Mouse (Mus musculus): Measurements from ENCODE around the gene Cpeb2. TPM values are rescaled to one million over a fixed set of nuclear protein-coding genes. Genes with fewer than 3 reads are reported as not detected.

Gene Cpeb2
- total and polyA plus RNA-seq, 3 experiments = 6.5 to 28.2 (median 18.8) TPM

DNA sequence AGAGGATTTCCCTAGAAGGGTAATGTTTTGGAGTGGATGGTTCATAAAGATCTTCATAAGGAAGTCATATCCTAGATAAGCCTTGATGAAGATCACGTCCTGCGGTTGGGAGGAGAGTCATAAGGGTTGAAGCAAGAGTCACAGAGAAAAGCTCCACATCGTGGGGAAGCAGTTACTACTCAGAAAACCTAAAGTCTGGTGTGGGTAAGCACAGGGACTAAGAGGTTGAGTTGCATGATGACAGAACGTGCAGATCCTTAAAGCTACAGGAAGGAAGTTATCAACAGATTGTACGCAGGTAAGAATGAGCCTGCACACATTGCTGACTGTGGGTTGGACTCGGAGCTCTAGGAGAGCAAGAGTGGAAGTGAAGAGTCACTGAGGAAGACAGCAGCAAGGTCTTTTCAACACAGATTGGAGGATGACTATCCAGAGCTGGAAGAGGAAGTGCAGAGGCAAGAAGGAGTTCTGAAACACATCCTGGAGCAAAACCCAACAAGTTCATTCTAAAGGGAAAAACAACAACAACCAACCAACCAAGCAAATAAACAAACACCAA lies 26.4 kb upstream of the Cpeb2 start:
- Histone ChIP-seq H3K27ac (no peak overlapping the region), H3K27me3 (ENCODE audit: control insufficient read depth, insufficient read depth, low read length) (no peaks in the 10 kb centered on the region), H3K9ac (ENCODE audit: low read depth, low read length) (no peak overlapping the region), H3K4me1 (ENCODE audit: control insufficient read depth, insufficient read depth, low read length) (no peaks in the 10 kb centered on the region), H3K79me2 (replicated peaks; ENCODE audit: control insufficient read depth, insufficient read depth, low read length) (no peaks in the 10 kb centered on the region), H3K4me3 (no peak overlapping the region), H3K36me3 (ENCODE audit: control insufficient read depth, insufficient read depth, low read length) (no peaks in the 10 kb centered on the region)
- TF ChIP-seq POLR2A (IDR thresholded peaks at IDR 0.05; ENCODE audit: insufficient read depth, low read depth, low read length) = no peak
- DNase-seq = no peak
- 66% methylated on average over 6 of the region's 6 CpGs for WGBS
- intact Hi-C loops (cut with DNase I) = no loop called here

DNA sequence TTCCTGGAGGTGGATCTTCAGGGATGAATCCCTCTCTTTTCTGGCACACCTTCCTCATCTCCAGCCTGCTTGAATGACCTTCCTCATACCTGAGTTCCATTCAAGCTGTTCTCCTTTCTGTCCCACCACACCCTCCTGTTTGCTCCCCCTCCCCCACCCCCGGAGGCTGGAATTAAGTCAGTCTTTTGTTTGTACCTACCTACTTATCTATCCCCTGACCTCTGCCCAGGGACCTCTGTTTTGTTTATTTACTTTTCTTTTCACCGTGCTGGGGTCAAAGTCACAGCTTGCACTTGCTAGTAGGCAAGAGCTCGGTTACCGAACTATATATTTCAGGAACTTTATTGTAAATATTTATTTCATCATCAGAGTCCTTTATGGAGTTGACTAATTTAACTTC lies 15.5 kb upstream of the Cpeb2 start:
- no peaks in the 10 kb centered on the region; the same call in 1 of the 2 replicates for H3K4me1 ChIP-seq (ENCODE audit: control insufficient read depth, insufficient read depth, low read length)
- no peak for DNase-seq
- intact Hi-C loops (cut with DNase I) = no loop called here
- no peaks in the 10 kb centered on the region for H3K79me2 ChIP-seq (replicated peaks; ENCODE audit: control insufficient read depth, insufficient read depth, low read length)
- 53% methylated on average over 4 of the region's 4 CpGs for WGBS
- H3K27me3 ChIP-seq (ENCODE audit: control insufficient read depth, insufficient read depth, low read length) = no peaks in the 10 kb centered on the region
- H3K36me3 ChIP-seq (ENCODE audit: control insufficient read depth, insufficient read depth, low read length) = no peaks in the 10 kb centered on the region
- H3K4me3 ChIP-seq = no peak overlapping the region
- no peak overlapping the region for H3K27ac ChIP-seq
- no peak overlapping the region for H3K9ac ChIP-seq (ENCODE audit: low read depth, low read length)
- TF ChIP-seq POLR2A (IDR thresholded peaks at IDR 0.05; ENCODE audit: insufficient read depth, low read depth, low read length) (no peak), EP300 (IDR thresholded peaks at IDR 0.05; ENCODE audit: insufficient read depth, low read depth, low read length) (no peak), CTCF (IDR thresholded peaks at IDR 0.05) (no peak)

DNA sequence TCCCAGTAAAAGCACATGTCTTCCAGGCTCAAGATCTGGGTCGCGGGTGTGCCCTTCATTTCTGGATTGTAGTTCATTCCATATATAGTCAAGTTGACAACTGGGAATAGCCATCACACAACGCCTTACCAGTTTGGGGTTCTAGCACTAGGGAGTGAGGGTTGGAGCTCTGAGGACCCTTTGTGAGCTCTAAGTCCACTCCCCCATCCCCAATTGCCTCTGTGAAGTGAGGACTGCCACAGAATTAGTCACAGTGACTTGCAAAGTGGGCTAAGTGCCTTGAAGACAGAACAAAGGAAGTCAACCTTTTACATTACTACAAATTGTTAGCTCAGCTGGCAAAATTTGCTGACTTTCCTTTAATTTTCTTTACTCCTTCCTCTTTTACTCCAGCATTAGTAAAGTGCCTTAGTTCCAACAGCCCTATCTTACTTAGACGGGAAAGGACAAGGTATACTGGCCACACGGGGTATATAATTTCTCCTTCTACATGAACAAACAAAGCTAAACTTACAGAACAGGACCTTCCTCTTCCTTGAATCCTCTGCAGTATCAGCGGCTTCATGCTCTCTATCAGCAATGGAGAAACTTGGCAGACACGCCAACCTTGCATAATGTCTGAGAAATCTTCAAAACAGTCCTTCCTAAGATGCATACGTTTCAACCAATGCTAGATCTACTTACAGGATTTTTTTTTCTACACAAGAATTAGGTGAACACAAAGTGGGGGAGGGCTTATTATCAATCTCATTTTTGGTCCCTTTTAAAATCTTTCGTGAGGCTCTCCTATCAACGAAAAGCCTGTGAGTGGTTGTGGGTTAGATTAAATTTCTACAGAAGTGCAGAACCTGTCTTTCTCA lies 14.8 kb upstream of the Cpeb2 start:
- no peak overlapping the region for H3K27ac ChIP-seq
- H3K4me1 ChIP-seq (ENCODE audit: control insufficient read depth, insufficient read depth, low read length) = no peaks in the 10 kb centered on the region; the same call in 1 of the 2 replicates
- TF ChIP-seq POLR2A (IDR thresholded peaks at IDR 0.05; ENCODE audit: insufficient read depth, low read depth, low read length) (no peak), EP300 (IDR thresholded peaks at IDR 0.05; ENCODE audit: insufficient read depth, low read depth, low read length) (no peak), CTCF (IDR thresholded peaks at IDR 0.05) (no peak)
- no peaks in the 10 kb centered on the region for H3K27me3 ChIP-seq (ENCODE audit: control insufficient read depth, insufficient read depth, low read length)
- H3K9ac ChIP-seq (ENCODE audit: low read depth, low read length) = no peak overlapping the region
- no peak for DNase-seq
- intact Hi-C loops (cut with DNase I) = no loop called here
- no peaks in the 10 kb centered on the region for H3K36me3 ChIP-seq (ENCODE audit: control insufficient read depth, insufficient read depth, low read length)
- no peak overlapping the region for H3K4me3 ChIP-seq
- WGBS = 49% methylated on average over 10 of the region's 10 CpGs
- no peaks in the 10 kb centered on the region for H3K79me2 ChIP-seq (replicated peaks; ENCODE audit: control insufficient read depth, insufficient read depth, low read length)

DNA sequence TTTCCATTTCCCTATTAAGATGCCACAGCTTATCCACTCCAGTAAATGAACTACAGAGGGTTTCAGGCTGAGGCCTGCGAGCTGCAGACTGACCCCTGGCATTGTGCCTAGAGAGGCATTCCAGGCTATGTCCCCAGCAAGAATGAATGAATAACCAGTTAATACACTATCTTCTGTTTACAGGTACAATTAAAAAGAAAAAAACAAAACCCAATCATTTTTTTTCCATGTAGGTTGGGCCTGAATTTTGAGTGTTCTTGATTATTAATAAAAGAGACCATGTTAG lies 14.2 kb upstream of the Cpeb2 start:
- intact Hi-C loops (cut with DNase I) = no loop called here

DNA sequence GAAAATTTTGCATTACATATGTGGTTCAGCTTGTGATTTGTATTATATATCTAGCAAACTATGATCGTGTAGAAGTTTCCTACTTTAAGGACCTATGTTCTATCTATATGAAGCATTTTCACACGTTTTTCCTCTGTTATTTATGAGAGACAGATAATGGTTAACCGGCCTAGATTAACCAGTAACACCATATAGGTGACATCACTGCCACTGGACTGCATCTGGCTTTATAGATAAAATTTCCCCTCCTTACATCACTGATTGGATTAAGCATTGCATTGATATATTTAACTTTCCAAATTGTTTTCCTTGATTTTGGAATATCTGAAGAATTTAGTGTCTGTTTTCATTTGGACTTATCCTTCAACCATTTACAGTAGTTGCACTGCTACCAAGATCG lies 9.6 kb upstream of the Cpeb2 start:
- no peak overlapping the region for H3K9ac ChIP-seq (ENCODE audit: low read depth, low read length)
- intact Hi-C loops (cut with DNase I) = no loop called here
- no peak for DNase-seq
- H3K4me3 ChIP-seq = no peak overlapping the region
- no peaks in the 10 kb centered on the region for H3K79me2 ChIP-seq (replicated peaks; ENCODE audit: control insufficient read depth, insufficient read depth, low read length)
- WGBS = 71% methylated on average over 4 of the region's 4 CpGs
- H3K27me3 ChIP-seq (ENCODE audit: control insufficient read depth, insufficient read depth, low read length) = no peaks in the 10 kb centered on the region
- H3K4me1 ChIP-seq (ENCODE audit: control insufficient read depth, insufficient read depth, low read length) = no peaks in the 10 kb centered on the region
- no peak for TF ChIP-seq EP300 (IDR thresholded peaks at IDR 0.05; ENCODE audit: insufficient read depth, low read depth, low read length)
- TF ChIP-seq CTCF (IDR thresholded peaks at IDR 0.05) = no peak
- no peak for TF ChIP-seq POLR2A (IDR thresholded peaks at IDR 0.05; ENCODE audit: insufficient read depth, low read depth, low read length)
- no peaks in the 10 kb centered on the region for H3K36me3 ChIP-seq (ENCODE audit: control insufficient read depth, insufficient read depth, low read length)
- H3K27ac ChIP-seq = no peak overlapping the region

More for the DNA sequence above, 14.2 kb upstream of the Cpeb2 start:
- WGBS = 33% methylated on average over 1 of the region's 1 CpGs
- no peak for DNase-seq
- no peak for TF ChIP-seq EP300 (IDR thresholded peaks at IDR 0.05; ENCODE audit: insufficient read depth, low read depth, low read length)
- TF ChIP-seq POLR2A (IDR thresholded peaks at IDR 0.05; ENCODE audit: insufficient read depth, low read depth, low read length) = no peak
- no peak for TF ChIP-seq CTCF (IDR thresholded peaks at IDR 0.05)
- Histone ChIP-seq H3K79me2 (replicated peaks; ENCODE audit: control insufficient read depth, insufficient read depth, low read length) (no peaks in the 10 kb centered on the region), H3K4me1 (ENCODE audit: control insufficient read depth, insufficient read depth, low read length) (no peaks in the 10 kb centered on the region; the same call in 1 of the 2 replicates), H3K4me3 (no peak overlapping the region), H3K36me3 (ENCODE audit: control insufficient read depth, insufficient read depth, low read length) (no peaks in the 10 kb centered on the region), H3K27ac (no peak overlapping the region), H3K9ac (ENCODE audit: low read depth, low read length) (no peak overlapping the region), H3K27me3 (ENCODE audit: control insufficient read depth, insufficient read depth, low read length) (no peaks in the 10 kb centered on the region)

DNA sequence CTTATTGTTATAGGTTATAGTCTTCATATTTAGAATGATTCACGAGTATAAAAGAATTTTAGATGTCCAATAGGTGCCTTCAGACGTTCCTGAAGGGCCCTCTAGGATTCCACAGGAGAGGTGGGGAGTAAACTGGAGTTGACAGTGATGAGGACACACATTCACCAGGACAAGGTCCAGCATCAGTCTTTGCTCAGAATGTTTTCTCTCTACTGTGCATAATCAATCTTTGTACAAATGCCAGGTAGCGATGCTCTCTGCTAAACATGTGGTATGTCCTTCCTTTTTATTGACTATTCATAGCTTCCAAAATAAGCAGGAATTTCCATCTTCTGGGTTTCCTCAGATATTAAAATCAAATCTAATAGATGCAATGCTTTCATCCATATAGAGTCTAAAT lies 8.7 kb upstream of the Cpeb2 start:
- H3K27ac ChIP-seq = no peak overlapping the region
- DNase-seq = no peak
- no peak overlapping the region for H3K4me3 ChIP-seq
- no peak overlapping the region for H3K9ac ChIP-seq (ENCODE audit: low read depth, low read length)
- no peak for TF ChIP-seq EP300 (IDR thresholded peaks at IDR 0.05; ENCODE audit: insufficient read depth, low read depth, low read length)
- TF ChIP-seq POLR2A (IDR thresholded peaks at IDR 0.05; ENCODE audit: insufficient read depth, low read depth, low read length) = no peak
- no peak for TF ChIP-seq CTCF (IDR thresholded peaks at IDR 0.05)
- no peaks in the 10 kb centered on the region for H3K27me3 ChIP-seq (ENCODE audit: control insufficient read depth, insufficient read depth, low read length)
- no peaks in the 10 kb centered on the region for H3K4me1 ChIP-seq (ENCODE audit: control insufficient read depth, insufficient read depth, low read length)
- intact Hi-C loops (cut with DNase I) = no loop called here
- no peaks in the 10 kb centered on the region for H3K36me3 ChIP-seq (ENCODE audit: control insufficient read depth, insufficient read depth, low read length)
- WGBS = 69% methylated on average over 3 of the region's 3 CpGs
- no peaks in the 10 kb centered on the region for H3K79me2 ChIP-seq (replicated peaks; ENCODE audit: control insufficient read depth, insufficient read depth, low read length)

Measured in heart, adult 2 months (tissue).